Mouse (Mus musculus): ENCODE measurements at regions not wholly inside any gene's neighbourhood (a gene's known extent, or its start where the extent isn't known, plus 50 kb on each side); places are given as distances from the start of the nearest gene placed in this dataset.

DNA sequence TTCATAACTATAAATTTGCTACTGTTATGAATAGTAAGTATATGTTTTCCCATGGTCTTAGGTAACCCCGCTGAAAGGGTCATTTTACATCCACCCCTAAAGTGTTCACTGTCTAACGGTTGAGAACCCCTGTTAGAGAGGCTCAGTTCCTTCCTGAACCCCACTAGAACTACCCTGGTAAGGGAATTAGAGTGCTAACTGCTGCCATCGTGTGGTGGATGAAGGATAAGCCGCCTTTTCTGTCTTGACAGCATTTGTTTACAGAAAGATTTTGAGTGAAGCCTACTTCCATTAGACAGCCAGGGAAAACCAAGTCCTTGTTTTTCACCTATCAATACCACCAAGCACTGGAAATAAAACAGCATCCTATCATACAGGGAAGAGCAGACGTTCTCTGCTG lies 90.3 kb upstream of the Tbx22 start:
- DNase-seq (ENCODE audit: inconsistent age in 2 of 2, low spot score in 1 of 2): peak in 1 of 2 experiments; percentile 35

Measured in adrenal gland, adult (tissue).